Mouse (Mus musculus) cerebellum, adult 2 months (tissue): ENCODE measurements around the gene Eif3i. TPM values are rescaled to one million over a fixed set of nuclear protein-coding genes. Genes with fewer than 3 reads are reported as not detected.

Experiments
- DNase-seq, 2 experiments: peaks; one replicate each; pipeline ENCODE4 v3.0.0; 2021
- H3K27ac ChIP-seq: fragments of 200-500 bp; 2 replicates; pipeline ENCODE4 v1.5.1; 2012; ENCODE audit warnings: low read length, control low read depth, inconsistent platforms; ENCODE audit not compliant: insufficient read depth
- H3K27me3 ChIP-seq: fragments of 200-500 bp; 2 replicates; pipeline ENCODE4 v1.6.1; 2012; ENCODE audit warnings: inconsistent platforms, mild to moderate bottlenecking, low read length, moderate library complexity; ENCODE audit not compliant: control insufficient read depth, insufficient read depth
- H3K4me1 ChIP-seq: fragments of 200-500 bp; 2 replicates; pipeline ENCODE4 v1.6.1; 2011; ENCODE audit warnings: low read length; ENCODE audit not compliant: control insufficient read depth, insufficient read depth
- H3K4me3 ChIP-seq: fragments of 200-500 bp; replicated peaks from 2 replicates; pipeline ENCODE3; 2011; ENCODE audit warnings: mild to moderate bottlenecking, low read depth, low read length, control low read depth; ENCODE audit not compliant: insufficient read depth
- CTCF ChIP-seq: fragments of 200-500 bp; IDR thresholded peaks from 2 replicates; pipeline ENCODE4 v1.5.1; 2011; ENCODE audit warnings: low read depth, mild to moderate bottlenecking, control low read depth, low read length, moderate library complexity, borderline replicate concordance; ENCODE audit not compliant: insufficient read depth
- POLR2A ChIP-seq: fragments of 200-500 bp; IDR thresholded peaks from 2 replicates; pipeline ENCODE4 v1.6.1; 2011; ENCODE audit warnings: low read length, control low read depth, borderline replicate concordance; ENCODE audit not compliant: insufficient read depth
- WGBS: fragments of 180-500 bp; shearing (Covaris S2); methylation state at CpG from one replicate; pipeline ENCODE4 v1.1.7; 2018; 5-methylcytosine and 5-hydroxymethylcytosine counted together
- polyA plus RNA-seq: library from polyadenylated mRNA; depleted of rRNA; stranded (reverse); fragments of >200 nt; gene quantifications from 2 replicates; pipeline ENCODE4 v1.2.3, GENCODE M21; 2012

Eif3i gene
- polyA plus RNA-seq, 1 experiment = 232 TPM

DNA sequence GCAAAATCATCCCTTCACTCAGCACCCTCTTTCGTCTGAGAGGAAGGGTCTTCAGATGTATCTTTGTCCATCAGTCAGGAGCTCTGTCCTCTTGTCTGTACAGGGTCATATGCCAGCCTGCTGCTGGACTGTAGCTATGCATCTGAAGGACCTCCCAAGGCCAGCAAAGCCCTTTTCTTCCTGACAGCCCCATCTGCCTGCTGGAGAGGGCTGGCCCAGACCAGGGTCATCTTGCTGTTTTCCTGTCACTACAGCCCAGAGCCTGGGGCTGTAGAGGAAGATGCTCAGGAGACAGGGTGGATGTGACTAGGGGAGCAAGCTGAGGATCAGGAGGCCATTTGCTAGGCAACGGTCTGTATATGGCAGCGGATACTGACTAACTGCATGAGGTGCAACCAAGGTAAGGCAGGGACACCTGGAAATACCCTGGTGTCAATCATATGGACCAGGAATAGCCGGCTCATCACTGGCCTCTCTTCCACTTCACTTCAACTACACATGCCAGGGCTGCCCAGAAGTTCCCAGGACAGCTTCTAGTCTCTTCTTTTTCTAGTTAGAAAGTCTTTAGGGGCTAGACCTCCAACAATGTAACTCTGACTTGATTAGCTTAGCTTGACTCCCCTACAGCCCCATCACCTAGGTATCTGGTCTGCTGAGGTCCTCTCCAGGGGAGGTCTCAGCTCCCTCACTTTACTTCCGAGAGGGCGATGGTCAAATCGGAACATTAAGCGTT is 22.5 kb upstream of the Eif3i start:
- Histone ChIP-seq H3K27me3 (no peaks in the 10 kb centered on the region), H3K4me3 (peak overlapping the region; percentile 98), H3K27ac (peak overlapping the region; percentile 90), H3K4me1 (peaks cover 18% of the 10 kb centered on the region)
- TF ChIP-seq CTCF (no peak), POLR2A (peak; percentile 26; the same call in 1 of the 2 replicates)
- peak; percentile 54 to 64 for DNase-seq
- 4% methylated on average over 8 of the region's 8 CpGs for WGBS

- TF ChIP-seq POLR2A (0 out of 2 replicates have a peak, but pooled peaks have one; percentile 12), CTCF (no peak)
- peaks cover 18% of the 10 kb centered on the region for H3K4me1 ChIP-seq
- 8% methylated on average over 11 of the region's 11 CpGs for WGBS
Measured at GRCm38 (mm10) chr4:129622120-129622802, 21.8 kb upstream of the Eif3i start.

DNA sequence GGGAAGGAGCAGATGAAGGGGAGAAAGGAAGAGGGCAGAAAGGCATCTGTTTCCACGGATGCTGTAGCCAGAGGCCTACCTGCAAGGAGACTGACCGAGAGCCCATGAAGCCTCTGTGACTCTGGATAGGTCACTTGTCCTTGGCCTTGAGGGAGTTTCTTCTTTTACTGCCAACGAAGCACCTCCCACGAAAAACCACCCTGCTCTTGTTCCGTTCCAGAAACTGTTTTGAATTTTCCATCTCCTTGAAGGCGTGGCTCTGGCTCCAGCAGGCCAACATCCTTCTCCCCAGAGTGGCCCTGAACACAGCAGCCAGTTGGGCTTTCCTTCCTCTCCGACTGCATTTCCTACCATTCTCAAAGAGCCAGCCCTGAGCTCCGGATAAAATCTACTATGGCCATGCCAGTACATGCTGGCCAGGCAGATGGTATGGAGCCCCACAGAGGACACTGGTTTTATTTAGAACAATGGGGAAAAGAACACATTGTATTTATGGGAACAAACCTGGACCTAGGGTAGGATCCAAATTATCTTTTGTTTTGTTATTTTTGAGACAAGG is 20.9 kb upstream of the Eif3i start:
- Histone ChIP-seq H3K4me1 (peaks cover 18% of the 10 kb centered on the region), H3K27ac (peak overlapping the region; percentile 90), H3K27me3 (no peaks in the 10 kb centered on the region), H3K4me3 (peak overlapping the region; percentile 98)
- DNase-seq = peak; percentile 76 to 91
- 11% methylated on average over 8 of the region's 8 CpGs for WGBS
- TF ChIP-seq CTCF = no peak
- TF ChIP-seq POLR2A = peak; percentile 39; the same call in 1 of the 2 replicates

More at GRCm38 (mm10) chr4:129622120-129622802, 21.8 kb upstream of the Eif3i start:
- H3K27me3 ChIP-seq = no peaks in the 10 kb centered on the region
- DNase-seq = peak in 1 of 2 experiments; percentile 71
- H3K4me3 ChIP-seq = peak overlapping the region; percentile 98
- peak overlapping the region; percentile 90 for H3K27ac ChIP-seq

GRCm38 (mm10) chr4:129620419-129621282 is 20.2 kb upstream of the Eif3i start:
- Histone ChIP-seq H3K4me1 (peaks cover 18% of the 10 kb centered on the region), H3K27me3 (no peaks in the 10 kb centered on the region), H3K4me3 (peak overlapping the region; percentile 57), H3K27ac (peak overlapping the region; percentile 90)
- TF ChIP-seq POLR2A (no peak), CTCF (no peak)
- 73% methylated on average over 11 of the region's 11 CpGs for WGBS
- DNase-seq = no peak

DNA sequence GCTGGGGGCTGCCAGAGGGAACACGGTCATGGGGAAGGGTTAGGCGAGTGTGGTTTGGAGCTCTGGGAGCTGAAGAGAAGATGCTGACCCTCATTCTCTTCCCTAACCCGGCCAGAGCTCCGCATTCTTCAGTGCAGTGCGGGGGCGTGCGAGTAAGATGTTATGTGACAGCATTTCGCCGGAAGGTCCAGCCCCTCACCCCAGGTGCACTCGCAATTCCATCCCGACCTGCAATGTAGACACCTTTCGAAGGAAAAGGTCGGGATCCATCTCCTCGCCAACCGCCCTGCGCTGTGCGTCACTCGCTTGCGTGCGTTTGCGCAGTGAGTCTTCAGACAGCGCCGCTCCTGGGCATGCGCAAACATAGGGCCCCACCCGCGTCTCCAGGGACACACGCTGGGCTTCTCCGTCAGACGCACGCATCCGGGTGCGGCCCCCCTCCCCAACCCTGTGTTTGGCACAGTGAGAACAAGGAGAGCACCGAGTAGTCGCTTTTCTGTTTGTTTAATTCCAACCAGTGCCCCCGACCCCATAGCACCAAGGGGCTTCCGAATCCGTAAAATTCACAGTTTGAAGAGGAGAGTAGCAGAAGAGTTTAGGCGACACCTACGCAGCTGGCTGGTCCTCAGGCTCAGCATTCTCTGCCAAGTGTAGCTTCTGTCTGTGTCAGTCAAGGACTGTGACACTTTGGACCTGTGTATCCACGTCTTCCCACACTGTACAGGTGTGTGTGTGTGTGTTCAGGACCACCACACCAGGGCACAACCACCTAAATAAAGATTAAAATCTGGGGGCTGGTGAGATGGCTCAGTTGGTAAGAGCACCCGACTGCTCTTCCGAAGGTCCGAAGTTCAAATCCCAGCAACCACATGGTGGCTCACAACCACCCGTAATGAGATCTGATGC is 18.6 kb upstream of the Eif3i start, which contains the start of gene Iqcc:
TSS of gene Iqcc (minus strand) at position 314 of the 906 bp plus-strand sequence.
- WGBS = 2% methylated on average over 44 of the region's 44 CpGs
- Histone ChIP-seq H3K27me3 (no peaks in the 10 kb centered on the region), H3K4me3 (peak within 1 kb of the TSS; percentile 62), H3K4me1 (peaks cover 12% of the 10 kb centered on the region), H3K27ac (peak within 1 kb of the TSS; percentile 90)
- DNase-seq = peak; percentile 96 to 97
- TF ChIP-seq POLR2A (peak; percentile 97), CTCF (no peak; the same call in 1 of the 2 replicates)

- peaks cover 12% of the 10 kb centered on the region for H3K4me1 ChIP-seq
- peak in 1 of 2 experiments; percentile 26 for DNase-seq
- no peaks in the 10 kb centered on the region for H3K27me3 ChIP-seq
- WGBS = 96% methylated on average over 5 of the region's 5 CpGs
- H3K4me3 ChIP-seq = peak overlapping the region; percentile 62
- H3K27ac ChIP-seq = peak overlapping the region; percentile 90
- no peak for TF ChIP-seq CTCF
- no peak for TF ChIP-seq POLR2A
Measured at GRCm38 (mm10) chr4:129618031-129618430, 17.6 kb upstream of the Eif3i start.
